Mouse (Mus musculus) ovary, postnatal 36 days (tissue): ENCODE measurements around the gene Capn10.

Experiments used
- DNase-seq: peaks from one replicate; pipeline ENCODE4 v3.0.0; 2022; ENCODE audit warnings: low spot score, mixed read lengths

The Capn10 gene

GRCm38 (mm10) chr1:92934182-92934827, at the start of gene Capn10:
Gene Capn10 (plus strand): TSS chr1:92934376.
- peak; percentile 87 for DNase-seq

- DNase-seq: no peak
These were observed 45.1 kb upstream of the Capn10 start for GRCm38 (mm10) chr1:92888901-92889655.

GRCm38 (mm10) chr1:92892791-92893190, 41.4 kb upstream of the Capn10 start:
- DNase-seq: no peak

GRCm38 (mm10) chr1:92893896-92894295, 40.3 kb upstream of the Capn10 start:
- DNase-seq: no peak

GRCm38 (mm10) chr1:92895089-92895488, 39.1 kb upstream of the Capn10 start:
- DNase-seq: peak; percentile 72

GRCm38 (mm10) chr1:92902786-92903185, 31.4 kb upstream of the Capn10 start, which contains the start of gene Ankmy1:
Gene Ankmy1 (minus strand): TSS chr1:92902906.
- peak; percentile 62 for DNase-seq

- DNase-seq: no peak
These were observed 30.5 kb upstream of the Capn10 start for GRCm38 (mm10) chr1:92903627-92904026.

GRCm38 (mm10) chr1:92905703-92906310, 28.4 kb upstream of the Capn10 start:
- no peak for DNase-seq

GRCm38 (mm10) chr1:92906779-92907631, 27.2 kb upstream of the Capn10 start, which contains the start of gene Dusp28:
Gene Dusp28 (plus strand): TSS chr1:92906981.
- DNase-seq: peak; percentile 82

GRCm38 (mm10) chr1:92907632-92908360, 26.4 kb upstream of the Capn10 start:
- DNase-seq: no peak

- DNase-seq: no peak
These were observed 25.5 kb upstream of the Capn10 start for GRCm38 (mm10) chr1:92908664-92909063.

GRCm38 (mm10) chr1:92909068-92909467, 25.1 kb upstream of the Capn10 start:
- no peak for DNase-seq

GRCm38 (mm10) chr1:92910239-92910885, 23.8 kb upstream of the Capn10 start, which contains the start of gene Rnpepl1:
Gene Rnpepl1 (plus strand): TSS chr1:92910783.
- DNase-seq: peak; percentile 82

- DNase-seq: peak; percentile 72
These were observed 23.1 kb upstream of the Capn10 start for GRCm38 (mm10) chr1:92910925-92911720.

GRCm38 (mm10) chr1:92911721-92912138, 22.4 kb upstream of the Capn10 start:
- DNase-seq: no peak

GRCm38 (mm10) chr1:92912286-92912685, 21.9 kb upstream of the Capn10 start:
- DNase-seq: no peak

GRCm38 (mm10) chr1:92914239-92914638, 19.9 kb upstream of the Capn10 start:
- DNase-seq: no peak

GRCm38 (mm10) chr1:92914993-92915392, 19.2 kb upstream of the Capn10 start:
- no peak for DNase-seq

- DNase-seq: no peak
These were observed 17.5 kb upstream of the Capn10 start for GRCm38 (mm10) chr1:92916725-92917124.

- DNase-seq: no peak
These were observed 15.0 kb upstream of the Capn10 start for GRCm38 (mm10) chr1:92919151-92919550.
